Mouse (Mus musculus): Measurements from ENCODE around the gene Dock10.
"Not testable (repeated sequence)": the region's sequence is repeated elsewhere in the genome, so short reads cannot be mapped to it uniquely, and the experiment has no call there.

Dock10 gene

DNA sequence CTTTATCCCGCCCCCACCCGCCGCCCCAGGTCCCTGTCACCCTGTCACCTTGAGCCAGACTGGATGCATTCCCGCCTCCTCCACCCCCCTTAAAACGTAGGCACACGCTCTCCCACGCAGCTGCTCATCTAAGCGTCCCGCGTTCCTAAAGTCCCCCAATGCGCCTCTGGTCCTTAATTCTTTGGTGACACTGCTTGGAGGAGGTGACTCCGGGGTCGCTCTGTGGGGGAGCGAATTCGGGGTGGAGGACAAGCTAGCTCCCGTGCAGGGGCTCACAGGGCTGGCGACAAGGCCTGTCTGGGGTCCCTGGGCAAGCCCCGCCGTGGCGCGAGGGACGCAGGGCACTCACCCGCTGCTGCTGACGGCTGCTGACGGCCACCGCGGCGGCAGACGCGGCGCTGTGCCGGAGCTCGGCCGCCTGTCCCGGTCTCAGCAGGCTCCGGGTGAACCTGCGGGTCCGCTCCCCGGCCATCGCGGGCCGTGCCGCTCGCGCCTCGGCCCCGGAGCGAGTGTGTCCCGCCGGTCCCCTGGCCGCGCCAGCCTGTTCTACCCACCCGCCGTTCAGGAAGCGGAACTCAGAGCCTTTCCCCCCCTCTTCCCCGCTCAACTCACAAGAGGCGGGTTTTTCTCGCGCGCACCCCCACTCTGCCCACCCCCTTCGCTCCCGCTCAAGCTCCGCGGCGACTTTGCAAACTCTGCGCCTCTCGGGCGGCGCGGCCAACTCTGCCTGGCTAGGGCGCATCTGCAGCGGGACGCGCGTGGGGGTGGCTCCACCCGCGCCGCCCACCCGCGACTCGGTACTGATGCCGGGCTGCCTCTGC lies at the start of gene Dock10:
Gene Dock10, minus strand, starts transcription at position 551 of the 821 bp plus-strand sequence.
- DNase-seq (ENCODE audit: low read depth, low spot score): no peak

DNA sequence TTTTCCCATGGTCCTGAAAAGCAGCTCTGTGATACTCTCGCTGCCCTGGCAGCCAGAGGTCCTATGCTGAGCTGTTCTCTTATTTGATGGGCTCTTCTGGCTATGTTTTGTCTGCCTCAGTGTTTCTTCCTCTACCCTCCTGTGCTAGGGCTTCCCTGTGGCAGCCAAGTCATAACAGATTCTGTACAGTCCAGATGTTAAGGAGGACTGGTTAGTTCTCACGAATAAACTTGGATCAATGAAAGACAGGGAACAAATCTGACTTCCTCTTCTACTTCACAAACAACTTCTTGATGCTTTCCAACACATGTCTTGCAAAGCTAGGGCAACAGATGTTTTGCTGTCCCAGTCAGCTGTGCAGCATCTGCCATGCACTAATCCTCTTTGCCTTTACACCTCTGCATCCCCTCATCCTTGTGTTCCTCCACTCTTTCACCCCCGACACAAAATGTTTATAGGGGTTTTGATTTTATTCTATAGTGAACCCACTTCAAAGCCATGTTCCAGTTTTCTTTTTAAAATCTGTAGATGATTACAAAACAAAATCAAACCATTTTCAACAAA lies 48.6 kb upstream of the Dock10 start:
- DNase-seq (ENCODE audit: low read depth, low spot score): no peak

DNA sequence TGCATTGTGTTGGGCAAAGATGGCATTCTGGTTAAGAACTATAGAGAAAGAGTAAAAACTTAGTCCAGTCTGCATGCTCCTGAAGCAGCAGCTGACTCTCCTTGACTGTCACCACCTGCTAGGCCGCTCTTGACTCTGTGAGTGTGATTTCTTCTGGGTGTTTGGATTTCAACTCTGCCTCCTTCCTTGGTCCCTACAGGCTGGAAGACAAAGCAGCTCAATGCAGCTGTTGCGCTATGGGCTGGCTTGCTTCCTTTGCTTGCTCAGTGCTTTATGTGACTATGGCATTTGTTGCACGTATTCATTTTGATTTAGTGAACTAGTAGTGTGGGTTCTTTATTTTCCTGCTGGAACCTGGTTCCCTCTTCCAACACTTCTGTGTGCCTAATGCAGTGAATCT lies 43.7 kb upstream of the Dock10 start:
- no peak for DNase-seq (ENCODE audit: low read depth, low spot score)

DNA sequence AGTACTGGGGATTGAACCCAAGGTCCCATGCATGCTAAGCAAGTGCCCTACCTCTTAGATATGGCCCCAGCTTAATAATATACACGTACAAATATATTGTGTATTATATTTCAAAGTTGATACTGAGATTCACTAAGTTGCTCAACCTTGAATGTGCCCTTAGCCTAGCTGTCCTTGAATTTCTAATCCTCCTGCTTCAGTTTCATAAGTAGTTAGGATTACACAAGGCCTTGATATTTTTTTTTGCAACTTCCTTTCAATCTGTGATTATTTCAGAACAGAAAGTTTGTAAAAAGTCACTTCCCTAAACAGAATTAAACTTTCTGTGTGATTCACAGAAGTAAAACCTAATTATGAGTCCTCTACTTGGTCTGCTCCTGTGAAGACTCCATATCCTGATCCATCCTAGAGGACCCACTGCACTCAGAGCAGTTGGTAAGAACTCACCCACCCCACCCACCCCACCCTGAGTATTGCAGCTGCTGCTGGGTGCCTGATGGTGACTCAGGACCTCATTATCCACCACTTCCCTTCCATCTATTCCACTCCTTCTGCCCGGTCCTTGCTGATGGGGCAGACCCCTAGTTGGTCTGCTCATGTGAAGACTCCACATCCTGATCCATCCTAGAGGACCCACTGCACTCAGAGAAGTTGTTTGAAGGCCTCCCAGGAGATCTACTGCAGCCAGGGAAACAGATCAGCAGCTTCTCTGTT lies 26.9 kb upstream of the Dock10 start:
- no peak for DNase-seq (ENCODE audit: low read depth, low spot score)

DNA sequence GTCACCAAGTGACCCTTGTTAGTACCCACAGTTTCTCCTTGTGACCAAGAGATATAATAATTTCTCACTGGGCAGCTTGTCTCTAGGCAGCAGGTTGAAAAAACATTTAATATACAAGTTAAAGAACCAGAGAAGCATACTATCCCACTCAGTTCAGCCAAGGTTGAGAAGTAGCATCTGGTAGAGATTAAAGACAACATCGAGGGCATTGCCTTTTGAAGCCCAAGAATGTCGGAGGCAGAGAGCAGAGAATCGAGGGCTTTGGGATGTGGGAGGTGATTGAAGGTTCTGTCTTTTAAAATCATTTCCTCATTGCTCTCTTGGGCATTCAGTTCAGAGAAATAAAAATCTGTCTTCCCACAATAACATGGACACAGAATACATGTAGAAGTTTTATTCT lies 25.8 kb upstream of the Dock10 start:
- no peak for DNase-seq (ENCODE audit: low read depth, low spot score)

DNA sequence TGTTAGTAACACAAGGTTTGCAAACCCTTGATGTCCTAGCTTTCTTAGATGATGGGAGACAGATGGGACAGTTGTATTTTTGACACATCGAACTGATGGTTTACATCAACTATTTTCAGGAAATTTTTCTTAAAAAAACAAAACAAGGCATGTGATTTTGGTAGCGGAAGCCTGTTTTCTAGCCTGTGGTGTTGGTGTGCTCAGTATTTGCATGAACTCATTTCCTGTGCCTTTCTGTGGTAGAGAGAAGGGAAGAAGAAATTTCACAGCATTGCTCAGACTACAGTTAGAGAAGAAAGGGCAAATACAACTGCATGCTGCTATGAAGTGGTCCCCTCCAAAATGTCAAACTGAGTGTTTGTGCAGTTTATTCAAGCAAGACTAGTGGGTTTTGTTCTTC lies 7.2 kb upstream of the Dock10 start:
- DNase-seq (ENCODE audit: low read depth, low spot score): no peak

DNA sequence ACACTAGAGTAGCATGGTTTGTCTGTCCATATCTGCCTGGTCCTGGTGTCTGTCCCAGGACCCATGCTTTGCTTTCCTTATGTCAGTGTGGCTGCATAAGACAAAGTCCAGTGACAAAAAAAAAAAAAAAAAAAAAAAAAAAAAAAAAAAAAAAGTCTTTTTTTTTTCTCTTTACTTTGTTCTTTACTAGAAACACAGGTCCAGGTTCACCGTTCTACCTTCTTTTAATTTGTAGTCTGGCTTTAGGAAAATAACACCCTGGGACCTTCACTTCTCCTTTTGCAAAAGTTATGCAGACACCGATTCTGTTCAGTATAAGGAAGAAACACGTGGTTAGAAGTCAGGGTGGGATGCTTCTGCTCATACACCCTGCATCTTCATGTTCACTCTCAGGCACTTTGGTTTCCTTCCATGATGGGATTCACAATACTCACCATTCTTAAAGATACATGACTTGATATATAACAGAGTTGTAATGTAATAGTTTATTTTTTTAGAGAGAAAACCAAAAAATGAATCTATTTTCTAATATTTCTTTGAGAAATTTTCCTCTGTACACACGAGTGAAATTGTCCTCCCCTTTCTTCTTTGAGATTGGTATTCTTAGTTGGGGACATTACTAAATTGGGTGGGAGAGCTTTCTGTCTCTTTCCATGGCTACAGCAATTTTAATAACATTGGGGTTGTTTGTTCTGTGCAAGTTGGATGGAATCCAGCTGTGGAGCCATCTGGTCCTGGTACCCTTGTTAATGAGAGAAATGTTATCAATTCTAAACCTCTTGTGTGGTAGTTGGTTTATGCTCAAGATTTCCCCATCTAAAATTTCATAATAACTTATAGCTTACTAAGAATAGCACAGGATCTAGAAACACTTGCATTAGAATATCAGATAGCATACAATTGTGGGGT lies 5.0 kb upstream of the Dock10 start:
- no peak for DNase-seq (ENCODE audit: low read depth, low spot score)

DNA sequence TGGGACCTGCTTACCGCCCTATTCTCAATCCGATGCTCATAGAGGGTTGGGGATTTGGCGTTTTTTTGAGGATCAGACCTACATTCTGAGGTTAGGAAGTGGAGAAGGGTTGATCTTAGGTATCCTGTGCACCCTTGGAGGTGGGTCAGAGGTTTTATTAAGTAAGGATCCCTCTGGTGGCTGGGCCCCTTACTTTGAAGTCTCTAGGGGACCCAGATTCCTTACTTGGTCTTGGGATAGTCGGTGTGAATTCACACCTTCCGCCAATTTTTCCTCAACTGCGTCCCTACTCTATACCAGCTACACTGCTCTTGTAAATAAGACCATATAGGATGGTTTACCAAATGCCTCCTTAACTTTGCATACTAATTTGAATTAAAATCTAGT lies 464 bp upstream of the Dock10 start:
- no peak for DNase-seq (ENCODE audit: low read depth, low spot score)

DNA sequence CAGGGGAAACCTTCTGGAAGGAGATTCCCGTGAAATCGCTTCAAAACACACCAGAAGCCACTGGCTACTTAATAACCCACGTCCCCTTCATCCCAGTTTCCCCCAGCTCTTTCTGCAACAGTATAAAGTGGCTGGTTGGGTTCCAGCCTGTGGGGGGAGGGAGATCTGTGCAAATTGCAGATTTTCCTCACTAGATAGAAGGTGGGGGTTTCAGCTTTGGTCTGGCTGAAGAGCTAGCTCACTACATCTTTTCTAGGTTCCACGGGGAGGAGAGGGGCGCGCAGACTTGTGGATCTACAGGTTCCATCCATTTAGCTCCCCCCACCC lies 714 bp downstream of the Dock10 start:
- DNase-seq (ENCODE audit: low read depth, low spot score): no peak

DNA sequence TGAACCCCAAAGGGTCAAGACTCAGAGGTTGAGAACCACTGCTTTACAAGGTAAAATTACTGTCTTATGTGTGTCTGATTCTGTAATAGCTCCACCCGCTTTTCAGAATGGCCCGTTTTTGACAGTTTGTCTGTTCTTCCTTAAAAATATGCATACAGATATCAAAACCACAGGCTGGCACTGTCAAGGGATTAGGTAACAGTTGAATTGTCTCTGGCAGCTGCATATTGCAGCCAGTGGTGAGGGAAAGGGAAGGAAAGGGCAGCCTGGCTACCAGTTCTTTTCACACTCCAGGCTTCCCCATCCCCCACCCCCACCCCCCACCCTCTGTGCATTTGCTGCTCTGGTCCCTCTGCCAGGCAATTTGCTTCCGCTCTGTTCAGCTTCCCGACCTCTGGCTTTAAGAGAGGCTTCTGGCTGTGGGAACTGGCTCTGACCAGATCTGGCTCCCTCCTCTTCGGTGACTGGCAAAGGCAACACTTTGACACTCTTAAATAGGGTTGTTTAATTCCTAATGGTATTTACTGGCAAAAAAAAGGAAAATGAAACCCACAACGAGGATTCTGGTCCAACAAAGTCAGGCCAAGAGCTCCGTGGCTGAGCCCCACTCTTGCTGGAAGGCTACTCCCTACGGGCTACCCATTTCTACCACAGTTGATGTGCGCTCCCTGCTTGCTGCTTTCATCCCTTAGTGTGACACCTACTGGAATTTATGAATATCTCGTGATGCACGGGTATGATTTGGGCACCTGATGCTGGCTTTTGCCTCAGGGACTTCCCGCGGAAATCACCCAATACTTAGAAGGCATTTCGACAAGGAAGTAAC lies 1.3 kb downstream of the Dock10 start:
- no peak for DNase-seq (ENCODE audit: low read depth, low spot score)

DNA sequence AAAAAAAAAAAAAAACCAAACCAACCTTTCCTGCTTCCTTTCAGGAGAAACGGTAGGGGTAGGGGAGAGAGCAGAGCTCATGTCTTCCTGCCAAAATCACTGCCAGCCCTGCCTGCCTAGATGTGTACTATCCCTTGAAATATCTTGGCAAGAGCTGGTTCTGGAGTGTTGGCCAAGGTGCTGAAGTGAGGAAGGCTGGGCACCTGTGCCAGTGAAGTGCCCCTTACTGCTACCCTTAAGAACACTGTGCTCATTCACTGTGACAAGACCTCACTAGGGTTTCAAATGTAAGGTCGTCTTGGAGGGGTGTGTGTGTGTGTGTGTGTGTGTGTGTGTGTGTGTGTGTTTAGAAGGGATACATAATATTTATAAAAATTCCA lies 2.3 kb downstream of the Dock10 start:
- DNase-seq (ENCODE audit: low read depth, low spot score): no peak

DNA sequence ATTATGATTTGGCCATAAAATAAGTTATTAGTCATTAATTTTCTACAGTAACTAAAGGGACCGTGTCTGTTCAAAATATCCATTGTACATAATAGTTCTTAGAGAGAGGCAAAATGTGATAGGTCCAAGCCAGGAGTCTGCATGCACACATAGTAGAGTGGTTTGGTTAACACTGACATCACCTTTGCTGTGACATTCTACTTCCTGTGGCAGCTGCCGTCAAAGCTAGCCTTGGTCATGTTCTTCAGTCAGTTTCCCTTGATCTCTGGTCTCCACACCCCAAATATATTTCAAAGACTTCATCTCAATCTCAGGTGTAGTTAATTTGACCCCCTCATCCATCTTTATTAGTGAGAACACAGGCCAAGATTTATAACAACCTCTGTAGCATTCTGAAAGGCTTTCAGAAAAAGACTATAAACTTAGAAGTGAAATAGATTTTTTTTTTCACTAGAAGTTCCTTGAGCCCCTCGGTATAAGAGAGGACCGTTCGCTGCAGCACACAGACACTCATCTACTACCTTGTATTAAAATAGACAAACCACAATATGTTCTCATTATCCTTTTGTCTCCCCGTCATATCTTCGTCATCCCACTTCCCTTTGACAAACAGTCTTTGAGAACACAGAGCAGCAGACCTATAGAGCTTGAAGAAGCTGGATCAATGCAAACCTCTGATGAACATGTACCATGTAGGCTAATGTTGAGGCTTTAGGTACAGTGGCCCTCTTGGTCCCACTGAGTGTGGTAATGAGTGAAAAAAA lies 2.8 kb downstream of the Dock10 start:
- no peak for DNase-seq (ENCODE audit: low read depth, low spot score)

DNA sequence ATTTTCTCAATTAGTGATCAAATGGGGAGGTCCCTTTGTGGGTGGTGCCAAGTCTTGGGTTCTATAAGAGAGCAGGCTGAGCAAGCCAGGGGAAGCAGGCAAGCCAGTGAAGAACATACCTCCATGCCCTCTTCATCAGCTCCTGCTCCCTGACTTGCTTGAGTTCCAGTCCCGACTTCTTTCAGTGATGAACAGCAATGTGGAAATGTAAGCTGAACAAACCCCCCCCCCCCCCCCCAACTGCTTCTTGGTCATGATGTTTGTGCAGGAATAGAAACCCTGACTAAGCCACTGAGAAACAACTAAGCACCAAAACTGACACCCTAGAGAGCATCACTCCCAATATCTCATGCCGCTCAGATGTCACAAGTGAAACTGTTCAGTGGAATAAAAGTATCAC lies 9.2 kb downstream of the Dock10 start:
- not testable (repeated sequence) for DNase-seq (ENCODE audit: low read depth, low spot score)

DNA sequence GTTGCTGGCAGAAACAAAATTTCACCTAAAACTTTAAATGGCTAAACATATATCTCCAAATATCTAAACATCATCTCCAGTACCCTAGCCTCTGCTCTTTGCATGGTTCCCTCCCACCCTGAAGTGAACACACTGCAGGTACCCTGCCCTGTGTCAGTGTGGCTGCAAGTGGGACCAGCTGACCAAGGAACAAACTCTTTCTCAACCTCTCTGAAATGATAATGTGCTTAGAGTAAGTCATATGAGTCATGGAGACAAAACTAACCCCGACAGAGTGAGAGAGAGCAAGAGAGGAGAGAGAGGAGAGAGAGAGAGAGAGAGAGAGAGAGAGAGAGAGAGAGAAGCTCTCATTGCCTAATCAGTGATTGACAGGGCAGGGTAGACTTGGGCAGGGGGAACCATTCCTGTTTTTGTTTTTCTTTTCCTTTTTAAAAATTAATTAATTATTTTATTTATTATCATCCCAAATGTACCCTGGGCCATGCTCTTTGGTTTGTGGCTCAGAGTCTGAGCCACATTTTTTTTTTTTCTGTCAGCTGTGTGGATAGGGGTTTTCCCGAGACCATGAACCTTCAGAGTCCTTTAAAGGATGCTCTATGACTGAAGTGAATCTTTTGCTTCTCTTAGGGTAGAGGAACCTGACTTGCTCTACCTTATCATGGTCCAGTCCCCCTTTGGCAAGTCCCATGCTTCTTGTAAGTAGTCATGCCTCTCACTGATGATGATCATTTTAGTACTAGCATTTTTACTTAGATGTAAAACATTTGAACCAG lies 11.4 kb downstream of the Dock10 start:
- no peak for DNase-seq (ENCODE audit: low read depth, low spot score)

DNA sequence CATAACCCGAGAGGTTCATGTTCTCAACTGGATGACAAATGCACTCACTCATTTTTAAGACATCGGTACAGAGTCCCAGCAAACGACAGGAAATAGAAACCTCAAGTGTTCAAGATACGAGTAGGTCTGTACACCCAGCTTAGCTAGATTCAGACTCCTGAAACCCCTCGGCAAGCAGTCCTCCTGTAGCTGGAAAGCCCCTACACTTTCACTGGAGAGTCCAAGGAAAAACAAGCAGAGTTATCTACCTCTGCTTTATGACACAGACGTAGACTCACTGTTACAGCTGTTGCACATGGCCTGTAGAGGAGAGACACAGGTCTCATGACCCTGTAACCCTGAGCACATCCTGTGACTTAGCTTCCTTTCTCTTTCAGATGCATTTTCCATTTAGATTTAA lies 12.1 kb downstream of the Dock10 start:
- DNase-seq (ENCODE audit: low read depth, low spot score): no peak

DNA sequence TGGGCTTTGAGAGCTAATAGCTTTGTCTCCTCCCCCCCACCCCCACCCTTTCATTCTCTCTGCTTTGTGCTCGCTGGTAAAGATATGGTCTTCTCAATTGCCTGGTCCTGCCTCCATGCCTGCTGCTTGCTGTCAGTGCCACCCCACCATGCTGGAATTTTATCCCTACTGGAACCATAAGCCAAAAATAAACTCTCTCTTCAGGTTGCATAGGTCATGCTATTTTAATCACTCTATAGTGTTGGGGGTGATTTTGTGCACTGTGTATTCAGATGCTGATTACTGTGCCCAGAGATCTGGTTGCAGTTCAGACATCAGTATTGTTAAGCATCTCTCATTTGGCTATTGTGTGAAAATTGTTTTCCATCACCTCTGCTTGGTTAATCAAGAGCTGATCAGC lies 18.9 kb downstream of the Dock10 start:
- no peak for DNase-seq (ENCODE audit: low read depth, low spot score)

DNA sequence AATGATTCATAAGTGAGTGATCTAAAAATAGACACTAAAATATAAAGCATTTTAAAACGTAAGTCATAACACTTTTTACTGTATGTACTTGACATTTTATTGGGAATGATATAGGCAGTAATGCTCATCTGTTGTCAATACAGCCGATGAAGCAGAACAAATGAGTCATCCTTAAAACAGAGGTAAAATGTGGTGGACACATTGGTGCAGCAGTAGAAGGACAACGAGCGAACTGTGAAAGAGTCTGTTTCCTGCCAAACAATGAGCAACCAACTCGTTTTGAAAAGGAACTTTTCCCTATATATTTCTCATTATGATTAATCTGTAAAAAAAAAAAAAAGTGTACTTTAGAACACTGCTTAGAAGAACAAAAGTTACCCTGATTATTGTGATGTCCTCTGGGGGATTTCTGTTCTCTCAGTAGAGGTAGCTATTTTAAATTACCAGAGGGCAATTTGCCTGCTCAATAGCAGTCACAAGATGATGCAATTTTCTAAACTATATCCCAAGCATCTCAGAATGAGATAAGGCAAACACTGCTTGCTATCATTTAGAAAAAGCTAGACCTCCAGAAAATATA lies 20.4 kb downstream of the Dock10 start:
- no peak for DNase-seq (ENCODE audit: low read depth, low spot score)

DNA sequence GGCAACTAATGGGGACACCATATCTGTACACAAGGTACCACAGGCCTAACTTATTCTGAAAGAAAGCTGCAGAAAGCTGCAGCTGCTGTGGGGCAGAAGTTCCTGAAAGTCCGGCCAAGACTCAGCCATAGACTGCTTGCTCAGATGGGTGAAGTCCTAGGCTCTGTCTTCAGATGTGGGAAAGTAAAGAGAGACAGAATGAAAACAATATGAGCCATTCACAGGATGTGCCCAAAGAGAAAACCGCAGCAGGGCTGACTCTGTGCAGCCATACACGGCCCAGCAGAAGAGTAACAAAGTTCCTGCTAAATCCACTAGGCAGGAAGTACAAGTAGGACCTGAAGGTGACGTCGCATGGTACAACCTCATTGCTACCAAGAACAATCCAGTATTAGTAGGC lies 27.7 kb downstream of the Dock10 start:
- DNase-seq (ENCODE audit: low read depth, low spot score): no peak

DNA sequence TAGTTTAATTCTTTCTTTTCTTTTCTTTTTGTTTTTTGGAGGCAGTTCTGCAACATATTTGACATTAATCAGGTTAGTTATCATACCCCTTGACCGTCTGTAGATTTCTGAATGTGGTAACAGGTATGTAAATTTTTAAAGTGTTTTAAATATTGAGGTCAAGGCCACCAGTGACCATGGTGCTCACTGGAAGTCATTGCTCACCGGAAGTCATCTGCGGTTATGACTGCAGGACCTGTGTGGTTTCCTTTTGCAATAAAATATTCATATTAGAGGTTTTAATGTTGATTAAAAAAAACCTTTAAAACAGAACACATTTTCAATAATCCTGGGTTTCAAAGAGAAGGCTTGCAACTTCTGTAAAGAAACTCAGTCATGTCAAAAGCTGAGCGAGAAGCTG lies 28.2 kb downstream of the Dock10 start:
- no peak for DNase-seq (ENCODE audit: low read depth, low spot score)
